9 mouse cellular contexts compared by ENCODE assay signal in genomic region chr5:77807726-77808125, GRCm38 (mm10).
A peak's percentile ranks its signal among the peaks of the same experiment; 100 is the strongest.
DNase-seq lines count a peak whose midpoint lies in the region; ATAC-seq lines count a peak whose summit lies in the region.
"Had no signal": no experiment of that assay in that cellular context is flagged by ENCODE, and none has a peak within 500 bp of the region (broad histone marks: within the 10 kb centered on the region; RNA-seq: fewer than 3 reads in every experiment).

No protein-coding gene starts in this region.

- DNase-seq in heart, adult 18-20 months: peak; percentile 23 to 58
- DNase-seq in heart, embryonic 10.5 days (ENCODE audit: low spot score): no peak
- peak; percentile 47 for DNase-seq in MEL-GATA-1-ER (ENCODE audit: extremely low read depth, low read depth)
- peak; percentile 64 to 79 for DNase-seq in cerebellum, postnatal 25 days
- peak; percentile 52 to 79 for DNase-seq in layer of hippocampus, postnatal 25 days (ENCODE audit: extremely low spot score in 1 of 2, low spot score in 1 of 2)
- DNase-seq in yolk sac, embryonic 10.5 days (ENCODE audit: low spot score): peak; percentile 34

- no peak overlapping the region for H3K4me3 ChIP-seq in heart, embryonic 10.5 days
- H3K4me3 ChIP-seq in midbrain, embryonic 12.5 days: no peak overlapping the region
- H3K4me3 ChIP-seq: liver, embryonic 15.5 days had no signal

- H3K9me3 ChIP-seq in heart, embryonic 10.5 days: no peaks in the 10 kb centered on the region
- no peaks in the 10 kb centered on the region for H3K9me3 ChIP-seq in midbrain, embryonic 12.5 days
- H3K9me3 ChIP-seq: liver, embryonic 15.5 days had no signal

- 0 out of 2 replicates have a peak, but pooled peaks cover 3% of the 10 kb centered on the region for H3K4me1 ChIP-seq in heart, embryonic 10.5 days
- peaks cover 14% of the 10 kb centered on the region; the same call in 1 of the 2 replicates for H3K4me1 ChIP-seq in midbrain, embryonic 12.5 days
- H3K4me1 ChIP-seq: liver, embryonic 15.5 days had no signal

- no peaks in the 10 kb centered on the region for H3K36me3 ChIP-seq in heart, embryonic 10.5 days
- no peaks in the 10 kb centered on the region for H3K36me3 ChIP-seq in midbrain, embryonic 12.5 days
- H3K36me3 ChIP-seq: liver, embryonic 15.5 days had no signal

- 35% methylated on average over 3 of the region's 3 CpGs for WGBS in heart, embryonic 10.5 days
- WGBS in midbrain, embryonic 12.5 days: 29% methylated on average over 3 of the region's 3 CpGs

- H3K4me2 ChIP-seq in midbrain, embryonic 12.5 days (replicated peaks): no peak overlapping the region
- H3K4me2 ChIP-seq: liver, embryonic 15.5 days had no signal

- peak; percentile 58; the same call in 1 of the 2 replicates for ATAC-seq in granulocyte monocyte progenitor cell, adult 5-6 weeks (replicated peaks; ENCODE audit: poor library complexity, severe bottlenecking)
- 0 out of 2 replicates have a peak, but pooled peaks have one; percentile 23 for ATAC-seq in midbrain, embryonic 12.5 days (ENCODE audit: low FRiP score, low read depth)

- no peaks in the 10 kb centered on the region for H3K27me3 ChIP-seq in heart, embryonic 10.5 days (ENCODE audit: insufficient read depth, poor library complexity, severe bottlenecking)
- H3K27me3 ChIP-seq in midbrain, embryonic 12.5 days: 0 out of 2 replicates have a peak, but pooled peaks cover 3% of the 10 kb centered on the region
- H3K27me3 ChIP-seq: liver, embryonic 15.5 days had no signal

- no peak overlapping the region for H3K9ac ChIP-seq in midbrain, embryonic 12.5 days (replicated peaks)
- H3K9ac ChIP-seq: liver, embryonic 15.5 days had no signal

- no peak overlapping the region for H3K27ac ChIP-seq in heart, embryonic 10.5 days
- no peak overlapping the region for H3K27ac ChIP-seq in midbrain, embryonic 12.5 days (replicated peaks)
- H3K27ac ChIP-seq: liver, embryonic 15.5 days had no signal
